Mouse (Mus musculus): ENCODE data around the gene Top2a. TPM values are rescaled to one million over a fixed set of nuclear protein-coding genes. Genes with fewer than 3 reads are reported as not detected.

The Top2a gene
- polyA plus RNA-seq, 1 experiment from 2014 or later = 178 TPM

- peaks cover 35% of the 10 kb centered on the region for H3K36me3 ChIP-seq
- 78% methylated on average over 9 of the region's 9 CpGs for WGBS
- no peak for ATAC-seq (ENCODE audit: insufficient number of reproducible peaks, low FRiP score, low TSS enrichment, low read depth)
Observed at GRCm38 (mm10) chr11:98950484-98950883, 73.5 kb downstream of the Top2a start.

DNA sequence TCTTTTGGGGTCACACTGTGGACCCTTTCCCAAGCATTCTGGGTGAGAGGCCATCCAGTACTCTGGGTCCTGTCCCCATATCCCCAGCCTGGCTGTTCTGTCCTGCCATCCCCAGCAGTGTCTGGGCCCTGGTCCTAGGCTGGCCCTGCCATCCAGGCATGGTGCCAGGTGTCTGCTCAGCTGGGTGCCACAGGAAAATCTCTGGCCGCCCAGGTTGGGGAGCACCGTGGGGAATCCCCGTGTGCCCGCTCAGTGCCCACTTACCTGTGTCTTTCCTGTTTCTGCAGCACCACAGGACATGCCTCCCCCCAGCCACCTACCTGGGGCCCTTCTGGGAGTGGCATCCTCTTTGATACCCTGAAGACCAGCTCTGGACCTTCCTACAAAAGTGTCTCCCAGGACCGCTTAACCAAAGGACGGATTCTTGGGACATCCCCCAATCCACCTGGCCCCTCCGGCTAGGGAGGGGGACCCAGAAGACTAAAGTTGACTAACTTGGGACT is 74.0 kb downstream of the Top2a start:
- no peaks in the 10 kb centered on the region for H3K9me3 ChIP-seq
- no peak overlapping the region for H3K4me2 ChIP-seq
- H3K4me1 ChIP-seq = peaks cover 90% of the 10 kb centered on the region
- peak overlapping the region; percentile 86 for H3K27ac ChIP-seq
- 87% methylated on average over 7 of the region's 7 CpGs for WGBS
- H3K36me3 ChIP-seq = peaks cover 35% of the 10 kb centered on the region
- no peaks in the 10 kb centered on the region for H3K27me3 ChIP-seq
- H3K4me3 ChIP-seq = no peak overlapping the region
- no peak overlapping the region for H3K9ac ChIP-seq
- ATAC-seq (ENCODE audit: insufficient number of reproducible peaks, low FRiP score, low TSS enrichment, low read depth) = no peak

More at GRCm38 (mm10) chr11:98950484-98950883, 73.5 kb downstream of the Top2a start:
- no peak overlapping the region for H3K9ac ChIP-seq
- H3K27ac ChIP-seq = peak overlapping the region; percentile 86
- H3K9me3 ChIP-seq = no peaks in the 10 kb centered on the region
- no peaks in the 10 kb centered on the region for H3K27me3 ChIP-seq
- H3K4me1 ChIP-seq = peaks cover 90% of the 10 kb centered on the region
- no peak overlapping the region for H3K4me2 ChIP-seq
- H3K4me3 ChIP-seq = no peak overlapping the region

- Histone ChIP-seq H3K4me1 (peaks cover 90% of the 10 kb centered on the region), H3K9me3 (no peaks in the 10 kb centered on the region), H3K27ac (peak overlapping the region; percentile 86; the same call in 1 of the 2 replicates), H3K27me3 (no peaks in the 10 kb centered on the region), H3K4me3 (no peak overlapping the region), H3K9ac (no peak overlapping the region), H3K4me2 (no peak overlapping the region), H3K36me3 (peaks cover 35% of the 10 kb centered on the region)
- no peak for ATAC-seq (ENCODE audit: insufficient number of reproducible peaks, low FRiP score, low TSS enrichment, low read depth)
- WGBS = 80% methylated on average over 10 of the region's 12 CpGs
Observed at GRCm38 (mm10) chr11:98949242-98949957, 74.6 kb downstream of the Top2a start.

DNA sequence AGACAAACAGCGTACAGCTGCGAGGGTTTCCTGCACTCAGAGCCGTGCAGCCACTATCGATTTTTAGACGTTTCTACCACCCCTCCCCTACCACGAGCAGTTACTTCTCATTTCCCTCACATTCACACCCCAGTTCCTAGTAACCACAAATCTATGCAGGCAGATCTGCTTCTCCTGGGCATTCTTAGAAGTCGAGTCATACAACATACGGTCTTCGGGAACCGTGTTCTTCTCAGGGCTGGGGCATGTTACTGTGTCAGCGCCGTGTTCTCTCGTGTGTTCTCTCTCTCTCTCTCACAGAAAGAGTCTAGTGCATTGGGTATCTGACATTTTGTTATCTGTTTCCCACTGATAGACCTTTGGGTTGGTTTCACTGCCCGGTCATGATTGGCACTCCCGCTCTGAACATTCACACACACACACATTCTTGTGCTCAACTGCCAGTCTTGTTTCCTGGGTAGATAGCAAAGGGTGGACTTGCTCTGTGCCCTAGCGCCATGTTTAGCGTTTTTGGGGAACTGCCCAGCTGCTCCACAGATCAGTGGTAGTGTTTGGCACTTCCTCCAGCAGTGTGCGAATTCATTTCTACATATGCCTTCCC is 75.9 kb downstream of the Top2a start:
- Histone ChIP-seq H3K4me1 (peaks cover 90% of the 10 kb centered on the region), H3K27ac (0 out of 2 replicates have a peak overlapping the region, but pooled peaks have one; percentile 9), H3K4me2 (no peak overlapping the region), H3K9ac (0 out of 2 replicates have a peak overlapping the region, but pooled peaks have one; percentile 7), H3K36me3 (peaks cover 35% of the 10 kb centered on the region), H3K4me3 (no peak overlapping the region), H3K9me3 (no peaks in the 10 kb centered on the region), H3K27me3 (no peaks in the 10 kb centered on the region)
- WGBS = 68% methylated on average over 18 of the region's 18 CpGs
- ATAC-seq (ENCODE audit: insufficient number of reproducible peaks, low FRiP score, low TSS enrichment, low read depth) = no peak

GRCm38 (mm10) chr11:98945605-98945977 is 78.4 kb downstream of the Top2a start:
- Histone ChIP-seq H3K4me2 (0 out of 2 replicates have a peak overlapping the region, but pooled peaks have one; percentile 80), H3K27ac (peak overlapping the region; percentile 65), H3K9ac (no peak overlapping the region), H3K4me1 (peaks cover 92% of the 10 kb centered on the region), H3K36me3 (peaks cover 20% of the 10 kb centered on the region), H3K9me3 (no peaks in the 10 kb centered on the region), H3K4me3 (no peak overlapping the region), H3K27me3 (no peaks in the 10 kb centered on the region)
- WGBS = 51% methylated on average over 3 of the region's 3 CpGs
- no peak for ATAC-seq (ENCODE audit: insufficient number of reproducible peaks, low FRiP score, low TSS enrichment, low read depth)

GRCm38 (mm10) chr11:98944897-98945604 is 78.9 kb downstream of the Top2a start:
- peak overlapping the region; percentile 93 for H3K27ac ChIP-seq
- H3K27me3 ChIP-seq = no peaks in the 10 kb centered on the region
- H3K4me1 ChIP-seq = peaks cover 92% of the 10 kb centered on the region
- ATAC-seq (ENCODE audit: insufficient number of reproducible peaks, low FRiP score, low TSS enrichment, low read depth) = no peak
- H3K9ac ChIP-seq = no peak overlapping the region
- peak overlapping the region; percentile 7; the same call in 1 of the 2 replicates for H3K4me3 ChIP-seq
- H3K36me3 ChIP-seq = peaks cover 14% of the 10 kb centered on the region
- no peaks in the 10 kb centered on the region for H3K9me3 ChIP-seq
- WGBS = 41% methylated on average over 11 of the region's 11 CpGs
- peak overlapping the region; percentile 80; the same call in 1 of the 2 replicates for H3K4me2 ChIP-seq

DNA sequence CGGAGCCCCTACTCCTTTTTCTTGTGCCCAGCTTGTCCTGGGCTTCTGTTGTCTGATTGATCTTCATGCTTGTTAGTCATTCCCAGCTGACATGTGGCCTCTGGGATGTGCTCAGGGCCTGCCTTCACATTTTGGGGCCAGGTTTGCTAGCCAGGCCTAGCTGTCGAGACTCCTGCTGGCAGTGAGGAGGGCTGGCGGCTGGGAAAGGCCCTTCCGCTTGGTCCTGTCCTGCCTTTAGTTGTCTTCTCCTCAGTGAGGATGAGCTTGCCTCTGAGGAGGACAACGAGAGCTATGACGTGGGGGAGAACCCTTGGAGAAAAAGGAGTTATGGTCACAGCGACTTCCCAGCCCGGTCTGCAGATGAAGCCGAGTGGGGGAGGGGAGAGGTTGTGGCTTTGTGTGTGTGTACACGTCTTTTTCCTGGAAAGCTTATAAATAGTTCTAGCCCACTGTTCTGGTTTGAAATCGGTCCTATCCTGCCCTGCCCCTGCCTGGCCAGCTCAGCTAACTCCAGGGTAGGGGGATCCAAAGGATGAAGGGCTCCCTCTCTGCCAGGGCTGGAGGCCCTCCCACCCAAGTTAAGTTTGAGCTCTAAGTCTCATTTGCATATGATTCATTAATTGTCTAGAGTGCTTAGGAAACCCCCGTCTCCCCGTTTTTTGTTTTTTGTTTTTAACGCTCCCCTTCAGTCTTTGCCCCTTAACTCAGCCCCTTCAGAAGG is 80.1 kb downstream of the Top2a start:
- WGBS = 33% methylated on average over 14 of the region's 14 CpGs
- ATAC-seq (ENCODE audit: insufficient number of reproducible peaks, low FRiP score, low TSS enrichment, low read depth) = no peak

More for the DNA sequence above, 80.1 kb downstream of the Top2a start:
- Histone ChIP-seq H3K36me3 (0 out of 2 replicates have a peak, but pooled peaks cover 3% of the 10 kb centered on the region), H3K9me3 (no peaks in the 10 kb centered on the region), H3K4me3 (no peak overlapping the region), H3K27me3 (no peaks in the 10 kb centered on the region), H3K9ac (0 out of 2 replicates have a peak overlapping the region, but pooled peaks have one; percentile 20), H3K4me1 (peaks cover 92% of the 10 kb centered on the region), H3K27ac (peak overlapping the region; percentile 93), H3K4me2 (peak overlapping the region; percentile 80)

Other genes with a start within 250 kb of the Top2a start
- 1.2 TPM in 2 replicates for gene Nr1d1, start 248.9 kb downstream of the Top2a start, polyA plus RNA-seq (2015; fragmentation: Nextera tagmentation; extraction: Ambion mirVana)
- gene Msl1, start 228.7 kb downstream of the Top2a start, polyA plus RNA-seq (2015; fragmentation: Nextera tagmentation; extraction: Ambion mirVana) = 22.9 and 25.8 TPM in 2 replicates
- 30.0 and 32.5 TPM in 2 replicates for gene Casc3, start 219.3 kb downstream of the Top2a start, polyA plus RNA-seq (2015; fragmentation: Nextera tagmentation; extraction: Ambion mirVana)
- 11.1 TPM in 2 replicates for gene Rapgefl1, start 187.4 kb downstream of the Top2a start, polyA plus RNA-seq (2015; fragmentation: Nextera tagmentation; extraction: Ambion mirVana)
- gene Wipf2, start 160.6 kb downstream of the Top2a start, polyA plus RNA-seq (2015; fragmentation: Nextera tagmentation; extraction: Ambion mirVana) = 4.1 and 4.2 TPM in 2 replicates
- 23.2 and 24.1 TPM in 2 replicates for gene Cdc6, start 116.4 kb downstream of the Top2a start, polyA plus RNA-seq (2015; fragmentation: Nextera tagmentation; extraction: Ambion mirVana)
- 43.9 and 51.7 TPM in 2 replicates for gene Rara, start 96.4 kb downstream of the Top2a start, polyA plus RNA-seq (2015; fragmentation: Nextera tagmentation; extraction: Ambion mirVana)
- 0.49 and 0.86 TPM in 2 replicates for gene Gjd3, start 41.2 kb downstream of the Top2a start, polyA plus RNA-seq (2015; fragmentation: Nextera tagmentation; extraction: Ambion mirVana)
- gene Igfbp4, start 17.1 kb upstream of the Top2a start, polyA plus RNA-seq (2015; fragmentation: Nextera tagmentation; extraction: Ambion mirVana) = 1,243 and 1,296 TPM in 2 replicates
- 1.9 and 2.1 TPM in 2 replicates for gene Tns4, start 65.1 kb upstream of the Top2a start, polyA plus RNA-seq (2015; fragmentation: Nextera tagmentation; extraction: Ambion mirVana)
- gene Ccr7, start 130.9 kb upstream of the Top2a start, polyA plus RNA-seq (2015; fragmentation: Nextera tagmentation; extraction: Ambion mirVana) = 0.38 and 0.48 TPM in 2 replicates
- gene Smarce1, start 206.8 kb upstream of the Top2a start, polyA plus RNA-seq (2015; fragmentation: Nextera tagmentation; extraction: Ambion mirVana) = 224 and 241 TPM in 2 replicates
- 0.36 and 0.46 TPM in 2 replicates for gene Krt222, start 219.9 kb upstream of the Top2a start, polyA plus RNA-seq (2015; fragmentation: Nextera tagmentation; extraction: Ambion mirVana)

All from limb, embryonic 15.5 days (tissue).